Mouse (Mus musculus): ENCODE measurements around the gene Synj2. TPM values are rescaled to one million over a fixed set of nuclear protein-coding genes. Genes with fewer than 3 reads are reported as not detected.

Gene Synj2
- 7.6 and 11.3 TPM in 2 replicates for polyA plus RNA-seq (2011; ENCODE audit: insufficient read depth, insufficient read length, low read depth, missing spikeins)

GRCm38 (mm10) chr17:5941230-5942043 lies at the start of gene Synj2:
Gene Synj2, plus strand, starts transcription at chr17:5941280.
- peak within 1 kb of the TSS; percentile 81 for H3K4me3 ChIP-seq (ENCODE audit: low read depth, low read length)
- H3K27me3 ChIP-seq (ENCODE audit: control insufficient read depth, insufficient read depth, low read length, poor library complexity, severe bottlenecking), result no peaks in the 10 kb centered on the region
- H3K27ac ChIP-seq (ENCODE audit: insufficient read depth, low read length), result no peak within 1 kb of the TSS
- peaks cover 2% of the 10 kb centered on the region for H3K4me1 ChIP-seq (ENCODE audit: control insufficient read depth, insufficient read depth, low read length)
- no peaks in the 10 kb centered on the region for H3K9me3 ChIP-seq (replicated peaks; ENCODE audit: control insufficient read depth, insufficient read depth, low read length, poor library complexity, severe bottlenecking)
- TF ChIP-seq EP300 (IDR thresholded peaks at IDR 0.05; ENCODE audit: insufficient read depth, low read depth, low read length) (no peak), POLR2A (IDR thresholded peaks at IDR 0.05; ENCODE audit: insufficient read depth, low read length) (no peak), CTCF (IDR thresholded peaks at IDR 0.05; ENCODE audit: low read depth, low read length) (no peak)
- no peaks in the 10 kb centered on the region for H3K36me3 ChIP-seq (ENCODE audit: control insufficient read depth, insufficient read depth, low read length, poor library complexity, severe bottlenecking)
- peak within 1 kb of the TSS; percentile 90 for H3K9ac ChIP-seq (ENCODE audit: low read depth, poor library complexity, severe bottlenecking)

- H3K9ac ChIP-seq (ENCODE audit: low read depth, poor library complexity, severe bottlenecking), result no peak overlapping the region
- TF ChIP-seq CTCF (IDR thresholded peaks at IDR 0.05; ENCODE audit: low read depth, low read length) (no peak), EP300 (IDR thresholded peaks at IDR 0.05; ENCODE audit: insufficient read depth, low read depth, low read length) (peak; percentile 71)
- H3K4me1 ChIP-seq (ENCODE audit: control insufficient read depth, insufficient read depth, low read length), result peaks cover 7% of the 10 kb centered on the region
- H3K36me3 ChIP-seq (ENCODE audit: control insufficient read depth, insufficient read depth, low read length, poor library complexity, severe bottlenecking), result no peaks in the 10 kb centered on the region
- no peaks in the 10 kb centered on the region for H3K9me3 ChIP-seq (replicated peaks; ENCODE audit: control insufficient read depth, insufficient read depth, low read length, poor library complexity, severe bottlenecking)
- H3K4me3 ChIP-seq (ENCODE audit: low read depth, low read length), result no peak overlapping the region
- peak overlapping the region; percentile 60 for H3K27ac ChIP-seq (ENCODE audit: insufficient read depth, low read length)
- no peaks in the 10 kb centered on the region for H3K27me3 ChIP-seq (ENCODE audit: control insufficient read depth, insufficient read depth, low read length, poor library complexity, severe bottlenecking)
These were observed 49.0 kb upstream of the Synj2 start for GRCm38 (mm10) chr17:5891933-5892683.

GRCm38 (mm10) chr17:5893092-5893491 lies 48.0 kb upstream of the Synj2 start:
- Histone ChIP-seq H3K9me3 (replicated peaks; ENCODE audit: control insufficient read depth, insufficient read depth, low read length, poor library complexity, severe bottlenecking) (no peaks in the 10 kb centered on the region), H3K4me1 (ENCODE audit: control insufficient read depth, insufficient read depth, low read length) (peaks cover 7% of the 10 kb centered on the region), H3K27me3 (ENCODE audit: control insufficient read depth, insufficient read depth, low read length, poor library complexity, severe bottlenecking) (no peaks in the 10 kb centered on the region), H3K9ac (ENCODE audit: low read depth, poor library complexity, severe bottlenecking) (no peak overlapping the region), H3K36me3 (ENCODE audit: control insufficient read depth, insufficient read depth, low read length, poor library complexity, severe bottlenecking) (no peaks in the 10 kb centered on the region), H3K4me3 (ENCODE audit: low read depth, low read length) (no peak overlapping the region), H3K27ac (ENCODE audit: insufficient read depth, low read length) (peak overlapping the region; percentile 85)
- TF ChIP-seq EP300 (IDR thresholded peaks at IDR 0.05; ENCODE audit: insufficient read depth, low read depth, low read length) (peak; percentile 90), CTCF (IDR thresholded peaks at IDR 0.05; ENCODE audit: low read depth, low read length) (no peak), POLR2A (IDR thresholded peaks at IDR 0.05; ENCODE audit: insufficient read depth, low read length) (no peak)

GRCm38 (mm10) chr17:5893574-5894148 lies 47.4 kb upstream of the Synj2 start:
- H3K9ac ChIP-seq (ENCODE audit: low read depth, poor library complexity, severe bottlenecking), result no peak overlapping the region
- peaks cover 7% of the 10 kb centered on the region for H3K4me1 ChIP-seq (ENCODE audit: control insufficient read depth, insufficient read depth, low read length)
- H3K36me3 ChIP-seq (ENCODE audit: control insufficient read depth, insufficient read depth, low read length, poor library complexity, severe bottlenecking), result no peaks in the 10 kb centered on the region
- no peaks in the 10 kb centered on the region for H3K9me3 ChIP-seq (replicated peaks; ENCODE audit: control insufficient read depth, insufficient read depth, low read length, poor library complexity, severe bottlenecking)
- H3K4me3 ChIP-seq (ENCODE audit: low read depth, low read length), result no peak overlapping the region
- TF ChIP-seq CTCF (IDR thresholded peaks at IDR 0.05; ENCODE audit: low read depth, low read length), result peak; percentile 31
- no peak for TF ChIP-seq EP300 (IDR thresholded peaks at IDR 0.05; ENCODE audit: insufficient read depth, low read depth, low read length)
- no peak for TF ChIP-seq POLR2A (IDR thresholded peaks at IDR 0.05; ENCODE audit: insufficient read depth, low read length)
- H3K27ac ChIP-seq (ENCODE audit: insufficient read depth, low read length), result peak overlapping the region; percentile 85
- H3K27me3 ChIP-seq (ENCODE audit: control insufficient read depth, insufficient read depth, low read length, poor library complexity, severe bottlenecking), result no peaks in the 10 kb centered on the region

- Histone ChIP-seq H3K27ac (ENCODE audit: insufficient read depth, low read length) (no peak overlapping the region), H3K4me3 (ENCODE audit: low read depth, low read length) (no peak overlapping the region), H3K27me3 (ENCODE audit: control insufficient read depth, insufficient read depth, low read length, poor library complexity, severe bottlenecking) (no peaks in the 10 kb centered on the region), H3K4me1 (ENCODE audit: control insufficient read depth, insufficient read depth, low read length) (peaks cover 7% of the 10 kb centered on the region), H3K9ac (ENCODE audit: low read depth, poor library complexity, severe bottlenecking) (no peak overlapping the region), H3K9me3 (replicated peaks; ENCODE audit: control insufficient read depth, insufficient read depth, low read length, poor library complexity, severe bottlenecking) (no peaks in the 10 kb centered on the region), H3K36me3 (ENCODE audit: control insufficient read depth, insufficient read depth, low read length, poor library complexity, severe bottlenecking) (no peaks in the 10 kb centered on the region)
- TF ChIP-seq EP300 (IDR thresholded peaks at IDR 0.05; ENCODE audit: insufficient read depth, low read depth, low read length) (no peak), CTCF (IDR thresholded peaks at IDR 0.05; ENCODE audit: low read depth, low read length) (no peak), POLR2A (IDR thresholded peaks at IDR 0.05; ENCODE audit: insufficient read depth, low read length) (no peak)
These were observed 45.0 kb upstream of the Synj2 start for GRCm38 (mm10) chr17:5896066-5896465.
